Mouse (Mus musculus) erythroblast, embryonic 14.5 days (primary cell): ENCODE measurements around the gene Vmn1r184.
"Not testable (repeated sequence)": the region's sequence is repeated elsewhere in the genome, so short reads cannot be mapped to it uniquely, and the experiment has no call there.

Experiments
- GATA1 ChIP-seq: IDR thresholded peaks from 2 replicates; pipeline ENCODE4 v1.6.1; 2012; ENCODE audit warnings: low read length, inconsistent platforms, mixed read lengths
- TAL1 ChIP-seq: IDR thresholded peaks from 3 replicates; pipeline ENCODE4 v1.6.1; 2012; ENCODE audit warnings: low read length, inconsistent platforms, mixed read lengths

DNA sequence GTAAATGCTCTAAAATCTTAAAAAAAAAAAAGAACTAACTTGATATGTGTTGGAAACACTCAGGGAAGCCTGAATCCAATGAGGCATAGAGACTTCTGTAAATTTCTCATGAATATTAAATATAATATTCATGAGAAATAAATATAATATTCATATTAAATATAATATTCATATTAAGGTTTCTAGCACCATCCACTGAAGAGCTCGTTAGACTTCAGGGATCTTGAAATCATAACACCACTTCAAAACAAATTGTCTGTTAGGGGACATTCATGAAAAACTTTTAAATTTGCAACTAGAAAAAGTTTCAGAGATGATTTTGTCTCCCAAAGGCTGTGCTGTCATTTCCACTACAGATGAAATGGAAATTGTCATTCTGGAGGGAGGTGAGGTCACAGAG, at the start of gene Vmn1r184:
- TF ChIP-seq GATA1, TAL1: not testable (repeated sequence)
